Mouse (Mus musculus): ENCODE data around the gene Rnase13.

The Rnase13 gene

DNA sequence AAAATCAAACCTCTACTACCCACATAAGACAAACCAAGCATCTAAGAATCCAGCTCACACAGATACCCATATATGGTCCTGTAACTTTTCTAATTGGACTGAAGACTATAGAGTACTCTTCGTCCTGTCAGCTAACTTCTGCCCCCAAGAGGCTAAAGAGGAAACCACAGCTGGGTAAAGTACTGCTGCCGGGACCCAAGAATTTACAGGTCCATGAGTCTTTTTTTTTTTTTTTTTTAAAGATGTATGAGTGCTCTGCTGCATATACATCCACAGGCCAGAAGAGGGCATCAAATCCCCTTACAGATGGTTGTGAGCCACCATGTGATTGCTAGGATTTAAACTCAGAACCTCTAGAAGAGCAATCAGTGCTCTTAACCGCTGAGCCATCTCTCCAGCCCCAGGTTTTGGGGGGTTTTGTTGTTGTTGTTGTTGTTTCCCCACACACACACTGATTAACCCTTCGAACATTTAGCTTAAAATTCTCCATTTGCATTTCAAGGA is 39.0 kb downstream of the Rnase13 start:
- in situ Hi-C loops (cut with MboI, MseI): loop anchor here (25.0 kb wide), 1 partner anchor 946 kb away; the partner anchor contains the start of genes Gm49342, Pip4p1 and Pnp

DNA sequence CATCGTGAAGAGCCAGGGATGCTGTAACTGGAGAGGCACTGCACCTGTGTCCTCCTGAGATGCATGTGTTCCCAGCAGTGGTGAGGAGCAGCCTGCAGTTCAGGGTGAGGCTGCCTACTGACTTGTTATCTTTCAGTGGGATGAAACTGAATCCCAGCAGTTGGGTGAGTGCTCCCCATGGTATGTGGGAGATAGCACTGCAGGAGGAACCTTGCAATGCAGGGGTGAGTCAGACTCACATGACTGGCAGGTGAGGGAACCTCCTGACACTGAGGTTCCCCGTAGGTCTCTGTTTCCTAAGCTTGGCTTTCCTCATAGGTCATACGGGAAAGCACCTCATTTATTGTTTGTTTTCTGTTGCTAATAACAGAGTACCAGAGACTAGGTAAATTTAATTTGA is 45.1 kb downstream of the Rnase13 start:
- in situ Hi-C loops (cut with MboI, MseI): loop anchor here (25.0 kb wide), 1 partner anchor 940 kb away; the partner anchor contains the start of genes Gm49342, Pip4p1 and Pnp

DNA sequence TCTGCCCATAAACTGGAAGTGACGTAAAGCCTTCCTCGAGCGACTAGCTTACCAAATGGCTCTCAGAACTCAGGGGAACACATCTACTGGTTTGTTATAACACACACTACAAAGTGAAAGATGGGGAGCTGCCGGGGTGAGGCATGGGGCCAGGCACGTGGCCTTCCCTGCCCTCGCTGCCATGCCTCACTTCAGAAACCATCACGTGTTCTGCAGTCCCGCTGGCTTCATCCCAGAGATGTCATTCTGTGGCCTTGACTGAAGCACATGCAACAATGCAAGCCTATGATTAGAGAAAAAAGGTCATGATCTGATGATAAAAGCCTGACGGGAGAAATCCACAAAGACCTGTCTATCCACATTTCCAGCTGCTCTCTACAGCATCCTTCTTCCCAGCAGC is 50.8 kb downstream of the Rnase13 start:
- in situ Hi-C loops (cut with MboI, MseI): no loop called here
